Mouse (Mus musculus): ENCODE data around the gene Ctc1. TPM values are rescaled to one million over a fixed set of nuclear protein-coding genes. Genes with fewer than 3 reads are reported as not detected.
A peak's percentile ranks its signal among the peaks of the same experiment; 100 is the strongest.

The Ctc1 gene
- polyA plus RNA-seq, 1 experiment = 11.8 TPM

- H3K27ac ChIP-seq (replicated peaks; ENCODE audit: low read depth, low read length) = no peak overlapping the region
- H3K4me3 ChIP-seq (ENCODE audit: insufficient read depth, low read depth, low read length) = no peak overlapping the region
- H3K4me1 ChIP-seq (ENCODE audit: control insufficient read depth, insufficient read depth, insufficient read length, low read length) = no peaks in the 10 kb centered on the region
These were observed 10.9 kb downstream of the Ctc1 start for GRCm38 (mm10) chr11:69026562-69026961.

GRCm38 (mm10) chr11:69028805-69029204 is 13.1 kb downstream of the Ctc1 start:
- Histone ChIP-seq H3K4me1 (ENCODE audit: control insufficient read depth, insufficient read depth, insufficient read length, low read length) (no peaks in the 10 kb centered on the region), H3K4me3 (ENCODE audit: insufficient read depth, low read depth, low read length) (no peak overlapping the region), H3K27ac (replicated peaks; ENCODE audit: low read depth, low read length) (no peak overlapping the region)

- Histone ChIP-seq H3K4me3 (ENCODE audit: insufficient read depth, low read depth, low read length) (no peak overlapping the region), H3K27ac (replicated peaks; ENCODE audit: low read depth, low read length) (no peak overlapping the region)
These were observed 17.8 kb downstream of the Ctc1 start for GRCm38 (mm10) chr11:69033552-69033951.

GRCm38 (mm10) chr11:69034585-69034984 is 18.9 kb downstream of the Ctc1 start:
- Histone ChIP-seq H3K4me1 (ENCODE audit: control insufficient read depth, insufficient read depth, insufficient read length, low read length) (no peaks in the 10 kb centered on the region), H3K27ac (replicated peaks; ENCODE audit: low read depth, low read length) (no peak overlapping the region), H3K4me3 (ENCODE audit: insufficient read depth, low read depth, low read length) (no peak overlapping the region)

More at GRCm38 (mm10) chr11:69033552-69033951, 17.8 kb downstream of the Ctc1 start:
- no peaks in the 10 kb centered on the region for H3K4me1 ChIP-seq (ENCODE audit: control insufficient read depth, insufficient read depth, insufficient read length, low read length)

- Histone ChIP-seq H3K27ac (replicated peaks; ENCODE audit: low read depth, low read length) (no peak overlapping the region), H3K4me3 (ENCODE audit: insufficient read depth, low read depth, low read length) (peak overlapping the region; percentile 17; the same call in 1 of the 2 replicates), H3K4me1 (ENCODE audit: control insufficient read depth, insufficient read depth, insufficient read length, low read length) (no peaks in the 10 kb centered on the region)
These were observed 19.7 kb downstream of the Ctc1 start for GRCm38 (mm10) chr11:69035411-69035810.

GRCm38 (mm10) chr11:69035849-69036248 is 20.1 kb downstream of the Ctc1 start:
- H3K27ac ChIP-seq (replicated peaks; ENCODE audit: low read depth, low read length) = no peak overlapping the region
- peak overlapping the region; percentile 40 for H3K4me3 ChIP-seq (ENCODE audit: insufficient read depth, low read depth, low read length)
- no peaks in the 10 kb centered on the region for H3K4me1 ChIP-seq (ENCODE audit: control insufficient read depth, insufficient read depth, insufficient read length, low read length)

- Histone ChIP-seq H3K4me3 (ENCODE audit: insufficient read depth, low read depth, low read length) (peak overlapping the region; percentile 80), H3K4me1 (ENCODE audit: control insufficient read depth, insufficient read depth, insufficient read length, low read length) (no peaks in the 10 kb centered on the region), H3K27ac (replicated peaks; ENCODE audit: low read depth, low read length) (peak overlapping the region; percentile 51)
These were observed 20.9 kb downstream of the Ctc1 start for GRCm38 (mm10) chr11:69036486-69037230.

GRCm38 (mm10) chr11:69037231-69038061 is 21.7 kb downstream of the Ctc1 start:
- peak overlapping the region; percentile 80 for H3K4me3 ChIP-seq (ENCODE audit: insufficient read depth, low read depth, low read length)
- H3K4me1 ChIP-seq (ENCODE audit: control insufficient read depth, insufficient read depth, insufficient read length, low read length) = no peaks in the 10 kb centered on the region
- peak overlapping the region; percentile 51 for H3K27ac ChIP-seq (replicated peaks; ENCODE audit: low read depth, low read length)

- Histone ChIP-seq H3K4me3 (ENCODE audit: insufficient read depth, low read depth, low read length) (no peak overlapping the region), H3K4me1 (ENCODE audit: control insufficient read depth, insufficient read depth, insufficient read length, low read length) (no peaks in the 10 kb centered on the region), H3K27ac (replicated peaks; ENCODE audit: low read depth, low read length) (no peak overlapping the region)
These were observed 22.5 kb downstream of the Ctc1 start for GRCm38 (mm10) chr11:69038173-69038572.

GRCm38 (mm10) chr11:69045531-69046394 is 30.1 kb downstream of the Ctc1 start, which contains the start of gene Aurkb:
Aurkb (plus strand) TSS chr11:69045647.
- no peaks in the 10 kb centered on the region; the same call in 1 of the 2 replicates for H3K4me1 ChIP-seq (ENCODE audit: control insufficient read depth, insufficient read depth, insufficient read length, low read length)
- H3K4me3 ChIP-seq (ENCODE audit: insufficient read depth, low read depth, low read length) = peak within 1 kb of the TSS; percentile 61
- no peak within 1 kb of the TSS for H3K27ac ChIP-seq (replicated peaks; ENCODE audit: low read depth, low read length)

- Histone ChIP-seq H3K4me3 (ENCODE audit: insufficient read depth, low read depth, low read length) (peak overlapping the region; percentile 61; the same call in 1 of the 2 replicates), H3K4me1 (ENCODE audit: control insufficient read depth, insufficient read depth, insufficient read length, low read length) (no peaks in the 10 kb centered on the region; the same call in 1 of the 2 replicates), H3K27ac (replicated peaks; ENCODE audit: low read depth, low read length) (no peak overlapping the region)
These were observed 30.7 kb downstream of the Ctc1 start for GRCm38 (mm10) chr11:69046395-69046774.

- no peak overlapping the region for H3K27ac ChIP-seq (replicated peaks; ENCODE audit: low read depth, low read length)
- no peak overlapping the region for H3K4me3 ChIP-seq (ENCODE audit: insufficient read depth, low read depth, low read length)
- peaks cover 6% of the 10 kb centered on the region; the same call in 1 of the 2 replicates for H3K4me1 ChIP-seq (ENCODE audit: control insufficient read depth, insufficient read depth, insufficient read length, low read length)
These were observed 31.9 kb downstream of the Ctc1 start for GRCm38 (mm10) chr11:69047592-69047991.

- Histone ChIP-seq H3K4me1 (ENCODE audit: control insufficient read depth, insufficient read depth, insufficient read length, low read length) (peaks cover 7% of the 10 kb centered on the region; the same call in 1 of the 2 replicates), H3K4me3 (ENCODE audit: insufficient read depth, low read depth, low read length) (no peak overlapping the region), H3K27ac (replicated peaks; ENCODE audit: low read depth, low read length) (no peak overlapping the region)
These were observed 32.4 kb downstream of the Ctc1 start for GRCm38 (mm10) chr11:69048151-69048550.

- no peak overlapping the region for H3K27ac ChIP-seq (replicated peaks; ENCODE audit: low read depth, low read length)
- H3K4me3 ChIP-seq (ENCODE audit: insufficient read depth, low read depth, low read length) = no peak overlapping the region
- peaks cover 7% of the 10 kb centered on the region; the same call in 1 of the 2 replicates for H3K4me1 ChIP-seq (ENCODE audit: control insufficient read depth, insufficient read depth, insufficient read length, low read length)
These were observed 35.0 kb downstream of the Ctc1 start for GRCm38 (mm10) chr11:69050748-69051147.

Data from brown adipose tissue, adult 24 weeks (tissue).